Mouse (Mus musculus) intestine, postnatal 0 days (tissue): ENCODE data around the gene Cyb561d2. TPM values are rescaled to one million over a fixed set of nuclear protein-coding genes. Genes with fewer than 3 reads are reported as not detected.

Experiments used
- ATAC-seq: fragments of 200-750 bp; cut with Nextera tagmentation; 2 replicates; pipeline ENCODE4 v1.8.0; 2017; ENCODE audit warnings: mild to moderate bottlenecking, moderate TSS enrichment, moderate library complexity
- H3K27ac ChIP-seq: fragments of 300-500 bp; sonication (generic); 2 replicates; pipeline ENCODE4 v1.5.1; 2014; ENCODE audit warnings: mild to moderate bottlenecking, low read depth, low read length, moderate library complexity
- H3K27me3 ChIP-seq: fragments of 300-500 bp; sonication (generic); replicated peaks from 2 replicates; pipeline ENCODE4 v1.6.1; 2014; ENCODE audit warnings: low read length, mixed read lengths; ENCODE audit not compliant: control insufficient read depth, insufficient read depth
- H3K36me3 ChIP-seq: fragments of 300-500 bp; sonication (generic); 2 replicates; pipeline ENCODE4 v1.6.1; 2014; ENCODE audit warnings: mild to moderate bottlenecking, moderate library complexity; ENCODE audit not compliant: control insufficient read depth, insufficient read depth
- H3K4me1 ChIP-seq: fragments of 300-500 bp; sonication (generic); replicated peaks from 2 replicates; pipeline ENCODE4 v1.6.1; 2014; ENCODE audit warnings: antibody characterized with exemption, low read length, mixed read lengths; ENCODE audit not compliant: control insufficient read depth, insufficient read depth
- H3K4me2 ChIP-seq: fragments of 300-500 bp; sonication (generic); replicated peaks from 2 replicates; pipeline ENCODE4 v1.6.1; 2014; ENCODE audit warnings: low read depth, mild to moderate bottlenecking, moderate library complexity
- H3K4me3 ChIP-seq: fragments of 300-500 bp; sonication (generic); 2 replicates; pipeline ENCODE4 v1.5.1; 2014; ENCODE audit warnings: low read depth, low read length
- H3K9ac ChIP-seq: fragments of 300-500 bp; sonication (generic); 2 replicates; pipeline ENCODE4 v1.6.1; 2014; ENCODE audit warnings: mild to moderate bottlenecking, low read depth, low read length
- H3K9me3 ChIP-seq: fragments of 300-500 bp; sonication (generic); 2 replicates; pipeline ENCODE4 v1.6.1; 2016; ENCODE audit warnings: mixed run types; ENCODE audit not compliant: control insufficient read depth
- CTCF ChIP-seq: sonication (generic); IDR thresholded peaks from 2 replicates; pipeline ENCODE4 v1.5.1; 2016; ENCODE audit warnings: low read depth, mild to moderate bottlenecking, control low read depth, antibody characterized with exemption, moderate library complexity
- WGBS: fragments of 180-500 bp; shearing (Covaris S2); extraction: QIAGEN DNeasy Blood & Tissue Kit; methylation state at CpG from one replicate; pipeline ENCODE4 v1.1.7; 2014; 5-methylcytosine and 5-hydroxymethylcytosine counted together
- polyA plus RNA-seq: library from polyadenylated mRNA; unstranded; fragments of >200 nt; fragmentation: Nextera tagmentation; extraction: Ambion mirVana; gene quantifications from 2 replicates; pipeline ENCODE4 v1.2.1, GENCODE M21; 2015

The Cyb561d2 gene
- polyA plus RNA-seq, 1 experiment from 2014 or later, result 36.3 TPM

DNA sequence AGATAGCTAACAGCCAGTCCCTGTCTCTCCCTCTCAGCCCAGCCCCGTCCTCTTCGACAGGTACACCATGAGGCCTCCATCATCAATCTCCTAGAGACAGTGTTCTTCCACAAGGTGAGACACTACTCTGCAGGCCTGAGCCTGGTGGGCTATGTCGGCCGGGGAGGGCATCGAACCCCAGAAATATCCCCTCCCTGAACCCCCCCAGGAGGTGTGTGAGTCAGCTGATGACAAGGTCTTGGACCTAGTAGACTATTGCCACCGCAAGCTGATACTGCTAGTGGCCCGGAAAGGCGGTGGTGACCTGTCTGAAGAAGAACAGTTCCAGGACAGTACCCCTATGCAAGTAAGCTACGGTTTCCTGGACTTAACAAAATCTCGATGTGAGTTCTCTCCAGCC is 6.8 kb upstream of the Cyb561d2 start:
- Histone ChIP-seq H3K4me3 (no peak overlapping the region), H3K27me3 (no peaks in the 10 kb centered on the region), H3K9ac (no peak overlapping the region), H3K36me3 (peaks cover 12% of the 10 kb centered on the region; the same call in 1 of the 2 replicates), H3K4me2 (no peak overlapping the region), H3K4me1 (peaks cover 16% of the 10 kb centered on the region; the same call in 1 of the 2 replicates), H3K27ac (no peak overlapping the region), H3K9me3 (no peaks in the 10 kb centered on the region)
- WGBS, result 89% methylated on average over 10 of the region's 10 CpGs
- ATAC-seq, result no peak
- TF ChIP-seq CTCF, result no peak

DNA sequence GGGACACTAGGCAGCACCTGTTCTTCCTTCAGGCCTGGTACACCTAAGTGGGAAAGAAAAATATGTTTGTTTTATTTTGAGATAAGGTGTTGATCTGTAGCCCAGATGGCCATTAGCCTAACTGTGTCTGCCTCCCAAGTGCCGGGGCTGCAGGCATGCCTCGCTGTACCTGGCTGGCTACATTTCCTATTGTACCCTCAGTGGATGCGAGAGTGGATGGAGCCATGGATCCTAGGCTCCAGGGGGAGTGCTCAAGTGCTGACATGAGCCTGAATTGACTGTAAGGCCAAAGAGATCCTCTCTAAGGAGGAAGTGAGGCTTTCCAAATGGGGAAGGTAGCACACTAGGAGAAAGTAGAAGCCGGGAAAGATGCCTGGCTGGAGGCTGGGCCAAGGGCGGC is 6.0 kb upstream of the Cyb561d2 start:
- ATAC-seq, result no peak
- H3K36me3 ChIP-seq, result peaks cover 12% of the 10 kb centered on the region; the same call in 1 of the 2 replicates
- TF ChIP-seq CTCF, result no peak
- H3K9me3 ChIP-seq, result no peaks in the 10 kb centered on the region
- 78% methylated on average over 5 of the region's 5 CpGs for WGBS
- H3K4me3 ChIP-seq, result no peak overlapping the region
- no peaks in the 10 kb centered on the region for H3K27me3 ChIP-seq
- H3K4me1 ChIP-seq, result peaks cover 10% of the 10 kb centered on the region; the same call in 1 of the 2 replicates
- no peak overlapping the region for H3K9ac ChIP-seq
- no peak overlapping the region for H3K4me2 ChIP-seq
- no peak overlapping the region for H3K27ac ChIP-seq

DNA sequence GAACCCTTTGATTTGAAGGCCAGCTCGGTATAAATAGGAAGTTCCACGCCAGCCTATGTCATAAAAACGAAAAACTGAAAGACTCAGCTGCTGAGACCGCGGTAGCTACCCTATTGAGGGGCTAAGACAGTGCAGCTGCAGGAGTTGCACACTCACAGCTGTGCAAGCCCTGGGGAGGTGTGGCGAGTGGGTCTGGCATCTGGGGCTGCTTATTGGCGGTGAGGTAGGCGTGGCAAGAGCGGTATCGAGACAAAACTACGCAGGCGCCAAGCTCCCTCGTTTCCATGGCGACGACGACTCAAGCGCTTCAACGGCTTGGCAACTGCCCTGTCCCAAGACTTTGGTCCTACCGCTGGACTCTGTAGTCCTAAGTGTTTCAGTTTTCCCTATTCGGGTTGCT is 5.0 kb upstream of the Cyb561d2 start, which contains the start of gene Zmynd10:
Gene Zmynd10, plus strand, starts transcription at position 273 of the 400 bp plus-strand sequence.
- ATAC-seq, result peak; percentile 47
- no peaks in the 10 kb centered on the region for H3K27me3 ChIP-seq
- no peak within 1 kb of the TSS for H3K27ac ChIP-seq

DNA sequence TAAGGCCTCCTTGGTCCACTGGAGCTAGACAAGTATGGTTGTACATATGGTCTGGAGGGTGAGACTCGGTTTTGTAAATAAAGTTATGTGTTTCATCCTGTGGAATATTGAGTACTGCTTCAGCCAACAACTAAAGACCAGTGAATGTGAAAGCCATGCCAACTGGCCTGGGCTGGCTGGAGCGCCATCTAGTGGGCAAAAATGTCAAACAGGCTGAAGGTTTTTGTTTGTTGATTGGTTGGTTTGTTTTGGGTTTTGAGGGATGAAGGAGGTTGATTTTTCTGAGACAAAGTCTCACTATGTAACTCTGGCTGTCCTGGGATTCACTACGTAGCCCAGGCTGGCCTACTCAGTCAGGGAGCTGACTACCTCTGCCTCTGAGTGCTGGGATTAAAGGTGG is 3.6 kb upstream of the Cyb561d2 start:
- no peak overlapping the region for H3K4me3 ChIP-seq
- H3K36me3 ChIP-seq, result peaks cover 12% of the 10 kb centered on the region; the same call in 1 of the 2 replicates
- H3K4me2 ChIP-seq, result no peak overlapping the region
- WGBS, result 8% methylated on average over 3 of the region's 3 CpGs
- H3K9me3 ChIP-seq, result no peaks in the 10 kb centered on the region
- H3K27ac ChIP-seq, result no peak overlapping the region
- H3K4me1 ChIP-seq, result no peaks in the 10 kb centered on the region; the same call in none of the 2 replicates
- H3K27me3 ChIP-seq, result no peaks in the 10 kb centered on the region
- TF ChIP-seq CTCF, result peak; percentile 96
- no peak for ATAC-seq
- no peak overlapping the region for H3K9ac ChIP-seq

More for the DNA sequence above, 5.0 kb upstream of the Cyb561d2 start, which contains the start of gene Zmynd10:
- no peaks in the 10 kb centered on the region for H3K9me3 ChIP-seq
- WGBS, result 3% methylated on average over 20 of the region's 20 CpGs
- H3K4me3 ChIP-seq, result no peak within 1 kb of the TSS
- TF ChIP-seq CTCF, result no peak
- peaks cover 12% of the 10 kb centered on the region; the same call in 1 of the 2 replicates for H3K36me3 ChIP-seq
- peak within 1 kb of the TSS; percentile 48 for H3K4me2 ChIP-seq
- H3K4me1 ChIP-seq, result peaks cover 10% of the 10 kb centered on the region; the same call in 1 of the 2 replicates
- no peak within 1 kb of the TSS for H3K9ac ChIP-seq

DNA sequence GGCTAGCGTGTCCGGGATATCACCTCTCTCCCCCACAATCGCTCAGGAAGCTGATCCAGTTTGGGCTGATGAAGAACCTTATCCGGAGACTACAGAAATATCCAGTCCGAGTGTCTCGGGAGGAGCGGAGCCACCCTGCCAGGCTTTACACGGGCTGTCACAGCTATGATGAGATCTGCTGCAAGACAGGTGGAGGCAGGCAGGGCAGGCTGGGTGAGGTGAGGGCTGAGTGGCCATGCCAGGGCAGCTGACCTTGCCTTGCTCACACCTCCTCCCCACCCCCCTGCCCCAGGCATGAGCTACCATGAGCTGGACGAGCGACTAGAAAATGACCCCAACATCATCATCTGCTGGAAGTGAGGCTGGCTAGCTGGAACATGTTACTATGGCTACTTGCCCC is 3.2 kb upstream of the Cyb561d2 start:
- no peak overlapping the region for H3K4me3 ChIP-seq
- peaks cover 12% of the 10 kb centered on the region; the same call in 1 of the 2 replicates for H3K36me3 ChIP-seq
- H3K4me1 ChIP-seq, result no peaks in the 10 kb centered on the region; the same call in none of the 2 replicates
- ATAC-seq, result no peak
- no peak overlapping the region for H3K9ac ChIP-seq
- no peaks in the 10 kb centered on the region for H3K9me3 ChIP-seq
- TF ChIP-seq CTCF, result no peak
- H3K4me2 ChIP-seq, result no peak overlapping the region
- 87% methylated on average over 10 of the region's 10 CpGs for WGBS
- H3K27ac ChIP-seq, result no peak overlapping the region
- no peaks in the 10 kb centered on the region for H3K27me3 ChIP-seq

DNA sequence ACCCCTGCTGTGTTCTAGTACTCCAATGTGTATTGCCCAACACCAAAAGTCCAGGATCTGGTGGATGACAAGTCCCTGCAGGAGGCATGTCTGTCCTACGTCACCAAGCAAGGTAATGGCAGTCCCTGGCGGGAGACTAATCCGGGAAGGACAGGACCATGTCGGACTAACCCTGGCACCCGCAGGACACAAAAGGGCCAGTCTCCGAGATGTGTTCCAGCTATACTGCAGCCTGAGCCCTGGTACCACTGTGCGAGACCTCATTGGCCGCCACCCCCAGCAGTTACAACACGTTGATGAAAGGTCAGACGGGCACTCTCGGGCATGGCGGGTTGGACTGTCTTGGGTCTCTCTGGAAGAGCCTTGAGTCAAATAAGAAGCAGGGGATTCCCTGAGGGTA is 2.7 kb upstream of the Cyb561d2 start:
- H3K36me3 ChIP-seq, result peaks cover 17% of the 10 kb centered on the region

More for the DNA sequence above, 2.7 kb upstream of the Cyb561d2 start:
- TF ChIP-seq CTCF, result no peak
- H3K4me2 ChIP-seq, result no peak overlapping the region
- ATAC-seq, result no peak
- 89% methylated on average over 12 of the region's 12 CpGs for WGBS
- H3K9me3 ChIP-seq, result no peaks in the 10 kb centered on the region
- H3K4me1 ChIP-seq, result no peaks in the 10 kb centered on the region; the same call in none of the 2 replicates
- H3K4me3 ChIP-seq, result no peak overlapping the region
- H3K27ac ChIP-seq, result no peak overlapping the region
- no peaks in the 10 kb centered on the region for H3K27me3 ChIP-seq
- no peak overlapping the region for H3K9ac ChIP-seq
